Mouse (Mus musculus): ENCODE results near the gene Rps13.

Gene Rps13

GRCm38 (mm10) chr7:116292377-116292776, 41.6 kb downstream of the Rps13 start:
- no peak for DNase-seq (ENCODE audit: low read depth, low spot score)

GRCm38 (mm10) chr7:116290559-116290958, 43.4 kb downstream of the Rps13 start:
- no peak for DNase-seq (ENCODE audit: low read depth, low spot score)

GRCm38 (mm10) chr7:116288996-116289395, 45.0 kb downstream of the Rps13 start:
- DNase-seq (ENCODE audit: low read depth, low spot score): no peak

GRCm38 (mm10) chr7:116287959-116288358, 46.0 kb downstream of the Rps13 start:
- DNase-seq (ENCODE audit: low read depth, low spot score): no peak

GRCm38 (mm10) chr7:116286611-116287355, 47.2 kb downstream of the Rps13 start:
- DNase-seq (ENCODE audit: low read depth, low spot score): no peak

GRCm38 (mm10) chr7:116286173-116286572, 47.8 kb downstream of the Rps13 start:
- no peak for DNase-seq (ENCODE audit: low read depth, low spot score)

GRCm38 (mm10) chr7:116285216-116285615, 48.8 kb downstream of the Rps13 start:
- DNase-seq (ENCODE audit: low read depth, low spot score): no peak

GRCm38 (mm10) chr7:116282755-116283154, 51.2 kb downstream of the Rps13 start:
- DNase-seq (ENCODE audit: low read depth, low spot score): no peak

Measured in CD4-positive, CD25-positive, alpha-beta regulatory T cell, adult 2 months (primary cell).